Mouse (Mus musculus) heart, postnatal 14 days (tissue): Measurements from ENCODE around the gene Nudt16. TPM values are rescaled to one million over a fixed set of nuclear protein-coding genes. Genes with fewer than 3 reads are reported as not detected.
A peak's percentile ranks its signal among the peaks of the same experiment; 100 is the strongest.
"Not testable (repeated sequence)": the region's sequence is repeated elsewhere in the genome, so short reads cannot be mapped to it uniquely, and the experiment has no call there.

Source experiments
- DNase-seq, 2 experiments: peaks; one replicate each; pipeline ENCODE4 v3.0.0; 2021 to 2022
- intact Hi-C: fragments of 180-260 bp; cut with DNase I; formaldehyde crosslinking; loops from one replicate; pipeline ENCODE4 v1.15.1; 2025
- long read RNA-seq, 2 experiments: library from polyadenylated mRNA; stranded (forward); transcript quantifications; one replicate each; pipeline ENCODE4 v2.0.0; 2021
- total RNA-seq, 2 experiments: library from RNA; stranded (reverse); gene quantifications; 2 replicates each; pipeline ENCODE4 v1.2.3; 2021

Nudt16 gene
- 1 to 10 TPM; 4.7 TPM for total RNA-seq
- long read RNA-seq, experiment 1, transcript Nudt16-201 (3 exons, 1,631 nt), result major isoform, 6 of 9 reads
- long read RNA-seq, experiment 1, partial matches to known transcripts, result 1 of 9 reads
- long read RNA-seq, experiment 1, other reads (novel, unspliced or antisense), result 0 of 9 reads
- long read RNA-seq, experiment 2, partial matches to known transcripts, result 0 of 2 reads
- long read RNA-seq, experiment 2, other reads (novel, unspliced or antisense), result 0 of 2 reads

DNA sequence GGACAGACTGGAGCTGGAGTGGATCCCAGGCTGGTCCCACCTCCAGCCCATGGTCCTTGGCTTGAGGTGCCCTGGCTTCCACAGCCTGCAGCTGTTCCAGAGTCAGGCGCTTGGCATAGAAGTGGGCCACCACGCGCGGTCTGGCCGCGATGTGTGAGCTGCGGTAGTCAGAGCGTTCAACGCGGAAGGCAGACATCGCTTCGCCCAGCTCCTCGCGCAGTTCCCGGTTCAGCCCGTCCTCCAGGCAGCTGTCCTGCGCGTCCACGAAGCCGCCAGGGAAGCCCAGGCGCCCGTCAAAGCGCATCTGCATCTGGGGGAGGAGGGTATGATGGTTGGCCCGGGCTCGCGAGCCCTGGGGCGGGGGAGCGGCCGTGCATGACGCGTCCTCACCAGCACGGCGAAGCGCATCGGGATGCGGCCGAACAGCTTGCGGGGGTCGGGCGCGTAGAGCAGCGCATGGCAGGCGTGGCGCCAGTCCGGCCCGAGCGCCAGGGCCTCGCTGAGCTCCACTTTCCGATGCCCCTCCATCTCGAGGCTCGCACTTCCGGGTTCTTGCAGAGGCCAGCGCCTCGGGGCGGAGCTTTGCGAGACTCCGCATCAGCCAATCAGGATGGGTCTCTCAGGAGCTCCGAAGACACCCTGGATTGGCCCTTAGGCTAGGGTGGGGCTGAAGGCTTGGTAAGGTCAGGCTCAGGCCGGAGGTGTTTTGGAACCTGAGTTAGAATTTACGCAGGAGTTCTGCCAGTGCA is at the start of gene Nudt16:
Gene Nudt16, minus strand, starts transcription at position 572 of the 749 bp plus-strand sequence.
- DNase-seq, result peak; percentile 88 to 90
- intact Hi-C loops, result no loop called here

GRCm38 (mm10) chr9:105144992-105145391 is 13.4 kb upstream of the Nudt16 start, which contains the start of gene 1700080E11Rik:
Gene 1700080E11Rik (minus strand): TSS chr9:105145092.
- no peak for DNase-seq
- intact Hi-C loops, result no loop called here

DNA sequence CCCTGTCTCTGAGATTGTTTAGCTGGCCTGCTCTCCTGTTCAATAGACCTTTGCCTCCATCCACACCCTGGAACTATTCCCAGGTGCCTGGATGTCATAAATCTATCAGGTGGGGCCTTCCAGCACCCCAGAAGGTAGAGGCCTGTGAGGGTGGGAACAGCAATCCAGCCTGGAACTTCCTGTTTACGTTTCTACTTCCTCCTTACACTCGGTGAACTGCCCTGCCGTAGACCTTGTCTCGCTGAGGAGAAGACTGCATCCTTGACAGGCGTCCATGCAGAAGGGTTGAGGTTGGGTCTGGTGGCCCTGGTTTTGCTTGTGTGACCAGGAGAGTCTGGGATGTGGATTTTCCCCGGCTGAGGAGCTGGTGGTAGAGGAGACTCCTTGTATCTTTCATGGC is 7.6 kb upstream of the Nudt16 start:
- intact Hi-C loops, result no loop called here
- no peak for DNase-seq

DNA sequence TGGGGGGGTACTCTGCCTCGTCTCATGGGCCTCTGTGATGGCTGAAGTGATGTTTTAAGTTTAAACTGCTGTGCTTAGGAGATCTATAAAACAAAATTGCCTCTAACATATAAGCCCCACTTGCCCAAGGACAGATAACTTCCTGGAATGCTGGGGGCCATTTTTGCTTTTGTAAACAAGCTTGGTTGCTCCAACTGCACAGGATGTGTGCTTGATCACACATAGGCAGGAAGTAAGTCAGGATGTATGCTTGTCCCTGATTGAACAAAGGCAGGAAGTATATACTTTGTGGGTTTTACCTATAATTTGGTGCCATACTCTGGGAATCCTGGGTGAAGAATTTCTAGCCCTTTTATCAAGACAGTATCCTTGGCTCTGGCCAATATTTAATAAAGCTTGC is 4.8 kb upstream of the Nudt16 start:
- DNase-seq, result no peak
- intact Hi-C loops, result no loop called here

DNA sequence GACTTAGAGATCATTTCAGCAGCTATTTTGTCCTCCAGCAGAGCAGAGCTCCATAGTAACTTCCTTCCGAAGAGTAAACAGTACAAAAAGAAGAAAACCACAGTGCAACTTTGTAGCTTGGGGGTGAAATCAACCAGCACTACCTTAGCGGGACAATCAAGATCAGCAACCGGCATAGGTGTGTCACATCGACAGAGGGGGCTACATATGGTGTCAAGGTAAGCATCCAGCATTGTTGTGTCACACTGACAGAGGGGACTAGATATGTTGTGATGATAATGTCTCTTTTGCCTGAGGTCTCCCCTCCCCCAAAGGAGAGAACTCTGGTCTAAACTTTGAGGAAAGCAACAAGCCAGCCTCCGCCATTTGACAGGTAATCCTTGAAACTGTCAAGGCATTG is 2.9 kb upstream of the Nudt16 start:
- DNase-seq, result no peak
- intact Hi-C loops, result no loop called here

- no peak for DNase-seq
- intact Hi-C loops, result no loop called here
These were observed 361 bp upstream of the Nudt16 start for GRCm38 (mm10) chr9:105132002-105132367.

DNA sequence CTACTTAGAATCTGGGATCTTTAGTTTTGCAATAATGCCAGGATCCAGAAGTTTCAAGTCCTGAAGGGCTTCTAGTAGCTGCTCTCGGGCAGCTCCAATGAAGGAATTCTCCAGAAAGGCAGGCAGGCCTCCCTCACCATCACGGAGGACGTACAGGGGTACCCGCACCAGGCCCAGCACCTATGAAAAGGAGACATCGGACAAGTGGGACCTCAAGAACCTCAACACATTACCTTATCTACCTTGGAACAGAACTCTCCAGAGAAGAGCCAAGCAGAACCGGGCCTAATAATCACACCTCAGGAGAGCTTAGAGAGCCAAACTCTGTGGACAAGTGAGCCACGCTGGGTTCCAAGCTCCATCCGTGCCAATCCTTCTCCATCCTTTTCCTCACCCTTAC is 1.3 kb downstream of the Nudt16 start:
- DNase-seq, result no peak
- intact Hi-C loops, result no loop called here

DNA sequence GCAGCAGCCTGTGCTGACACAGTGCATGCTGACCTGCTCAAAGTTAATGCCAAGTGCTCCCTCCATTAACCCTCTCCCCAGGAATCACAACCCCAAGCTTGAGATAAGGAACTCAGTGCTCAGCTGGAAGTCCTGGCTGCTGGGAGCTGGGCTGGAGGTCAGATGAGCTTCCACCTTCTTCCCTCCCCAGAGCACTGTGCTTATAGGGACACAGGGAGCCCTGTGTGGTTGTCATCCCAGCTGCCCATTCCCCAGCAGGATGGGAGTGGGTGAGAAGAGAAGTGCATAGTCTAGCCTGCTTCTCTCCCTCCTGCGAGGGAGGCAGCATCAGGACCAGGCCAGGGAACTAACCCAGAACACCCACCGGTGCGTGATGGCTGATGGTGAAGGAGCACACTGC is 6.4 kb downstream of the Nudt16 start:
- intact Hi-C loops, result not testable (repeated sequence)

GRCm38 (mm10) chr9:105103893-105104292 is 27.7 kb downstream of the Nudt16 start:
- intact Hi-C loops, result no loop called here
- DNase-seq, result no peak

More for the DNA sequence above, 6.4 kb downstream of the Nudt16 start:
- DNase-seq, result not testable (repeated sequence)

DNA sequence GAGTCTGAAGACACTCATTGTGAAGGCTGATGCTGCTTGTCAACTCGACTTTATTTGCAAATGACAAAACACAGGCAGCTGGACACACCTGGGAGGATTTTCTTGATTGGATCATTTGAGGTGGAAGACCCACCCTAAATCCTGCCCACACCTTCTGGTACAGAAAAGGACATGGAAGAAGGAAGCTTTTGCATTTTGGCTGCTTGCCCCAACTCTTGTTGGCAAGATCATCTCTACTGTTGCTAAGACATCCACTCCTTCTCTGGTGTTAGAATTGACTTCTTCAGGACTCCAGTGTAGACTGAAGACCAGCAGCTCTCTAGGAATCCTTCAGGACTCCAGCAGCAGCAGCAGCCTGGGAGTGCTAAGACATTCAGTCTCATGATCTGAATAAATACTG is 29.7 kb downstream of the Nudt16 start:
- no peak for DNase-seq
- intact Hi-C loops, result no loop called here

DNA sequence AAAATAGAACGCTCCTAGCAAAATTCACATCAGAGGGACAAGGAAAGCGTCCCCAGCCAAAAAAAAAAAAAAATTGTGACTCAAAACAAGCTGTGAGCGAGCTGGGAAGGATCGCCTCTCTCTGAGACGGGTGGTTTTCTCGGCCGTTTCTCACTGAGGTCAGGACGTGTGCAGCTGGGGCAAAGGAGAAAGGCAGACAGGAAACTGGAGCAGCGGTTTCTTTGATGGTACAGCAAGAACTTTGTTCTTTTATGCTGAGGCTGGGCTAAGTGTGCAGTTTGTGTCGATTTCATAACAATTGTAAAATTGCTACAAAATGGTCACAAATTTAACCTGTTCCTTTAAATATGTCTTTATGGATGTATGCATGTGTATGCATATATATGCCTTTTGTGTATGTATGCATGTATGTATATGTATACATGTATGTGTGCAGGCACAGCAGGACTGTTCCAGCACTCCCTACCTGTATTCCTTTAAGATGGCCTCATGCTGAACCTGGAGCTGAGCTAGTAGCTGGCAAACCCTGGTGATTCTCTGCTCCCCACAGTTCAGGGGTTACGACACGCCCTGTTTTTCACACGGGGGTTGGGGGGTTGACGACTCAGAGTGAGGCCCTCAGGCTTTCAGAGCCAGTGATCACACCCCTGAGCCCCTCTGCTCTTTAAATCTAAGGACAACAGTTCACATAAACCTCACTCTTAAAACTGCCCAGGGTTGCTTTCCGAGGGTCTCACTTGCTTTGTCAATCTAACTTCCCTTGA is 30.6 kb downstream of the Nudt16 start:
- intact Hi-C loops, result no loop called here
- DNase-seq, result no peak

- DNase-seq, result no peak
- intact Hi-C loops, result no loop called here
These were observed 51.4 kb downstream of the Nudt16 start for GRCm38 (mm10) chr9:105080246-105080645.

Other genes starting within 250 kb of the Nudt16 start
- gene Mrpl3, start 78.6 kb downstream of the Nudt16 start, total RNA-seq, result 100 to 1,000 TPM; 131 to 144 TPM
- not detected for gene 1700080E11Rik, start 13.3 kb upstream of the Nudt16 start, total RNA-seq